Mouse (Mus musculus) liver, postnatal 0 days (tissue): ENCODE measurements around the gene Carm1. TPM values are rescaled to one million over a fixed set of nuclear protein-coding genes. Genes with fewer than 3 reads are reported as not detected.
A peak's percentile ranks its signal among the peaks of the same experiment; 100 is the strongest.

Experiments used
- ATAC-seq: fragments of 200-750 bp; cut with Nextera tagmentation; 2 replicates; pipeline ENCODE4 v1.8.0; 2017; ENCODE audit warnings: mild to moderate bottlenecking, moderate library complexity
- DNase-seq: peaks from one replicate; pipeline ENCODE4 v3.0.0-alpha.2; 2016
- H3K27ac ChIP-seq: fragments of 300-500 bp; sonication (generic); 2 replicates; pipeline ENCODE4 v1.5.1; 2014; ENCODE audit warnings: antibody characterized with exemption, moderate library complexity, mild to moderate bottlenecking, low read depth
- H3K27me3 ChIP-seq: fragments of 300-500 bp; sonication (generic); 2 replicates; pipeline ENCODE4 v1.6.1; 2014; ENCODE audit warnings: low read length, control low read depth, mixed read lengths; ENCODE audit not compliant: insufficient read depth
- H3K36me3 ChIP-seq: fragments of 300-500 bp; sonication (generic); replicated peaks from 2 replicates; pipeline ENCODE4 v1.6.1; 2014; ENCODE audit warnings: mild to moderate bottlenecking, control low read depth, low read length, moderate library complexity, mixed read lengths; ENCODE audit not compliant: insufficient read depth
- H3K4me1 ChIP-seq: fragments of 300-500 bp; sonication (generic); 2 replicates; pipeline ENCODE4 v1.6.1; 2014; ENCODE audit warnings: antibody characterized with exemption, mild to moderate bottlenecking, control low read depth; ENCODE audit not compliant: insufficient read depth
- H3K4me2 ChIP-seq: fragments of 300-500 bp; sonication (generic); 2 replicates; pipeline ENCODE4 v1.6.1; 2014; ENCODE audit warnings: low read depth, mild to moderate bottlenecking, low read length, moderate library complexity, mixed read lengths
- H3K4me3 ChIP-seq: fragments of 300-500 bp; sonication (generic); 2 replicates; pipeline ENCODE4 v1.5.1; 2014; ENCODE audit warnings: low read depth, low read length
- H3K9ac ChIP-seq: fragments of 300-500 bp; sonication (generic); replicated peaks from 2 replicates; pipeline ENCODE4 v1.6.1; 2014; ENCODE audit warnings: mild to moderate bottlenecking, moderate library complexity
- H3K9me3 ChIP-seq: fragments of 300-500 bp; sonication (generic); 2 replicates; pipeline ENCODE4 v1.6.1; 2016; ENCODE audit warnings: mild to moderate bottlenecking, control low read depth, low read length, mixed read lengths
- CTCF ChIP-seq: sonication (generic); IDR thresholded peaks from 2 replicates; pipeline ENCODE4 v1.5.1; 2016; ENCODE audit warnings: antibody characterized with exemption, low read depth
- EP300 ChIP-seq: IDR thresholded peaks from 2 replicates; pipeline ENCODE4 v1.6.1; 2016; ENCODE audit warnings: antibody characterized with exemption, low read depth, mild to moderate bottlenecking
- WGBS: fragments of 180-500 bp; shearing (Covaris S2); extraction: QIAGEN DNeasy Blood & Tissue Kit; methylation state at CpG from one replicate; pipeline ENCODE4 v1.1.7; 2014; ENCODE audit not compliant: insufficient replicate concordance; 5-methylcytosine and 5-hydroxymethylcytosine counted together
- polyA plus RNA-seq: library from polyadenylated mRNA; unstranded; fragments of >200 nt; fragmentation: Nextera tagmentation; extraction: Ambion mirVana; gene quantifications from 2 replicates; pipeline ENCODE4 v1.2.1, GENCODE M21; 2015

The Carm1 gene
- polyA plus RNA-seq, 1 experiment from 2014 or later = 8.6 TPM

- Histone ChIP-seq H3K36me3 (no peaks in the 10 kb centered on the region), H3K4me1 (peaks cover 11% of the 10 kb centered on the region), H3K4me2 (no peak overlapping the region), H3K9ac (no peak overlapping the region), H3K4me3 (no peak overlapping the region), H3K9me3 (no peaks in the 10 kb centered on the region), H3K27ac (no peak overlapping the region), H3K27me3 (no peaks in the 10 kb centered on the region)
- ATAC-seq (no peak), DNase-seq (no peak)
- WGBS = 82% methylated on average over 1 of the region's 1 CpGs
- TF ChIP-seq EP300 (no peak), CTCF (no peak)
These were observed 76.0 kb downstream of the Carm1 start for GRCm38 (mm10) chr9:21622676-21623075.

- WGBS = 78% methylated on average over 9 of the region's 10 CpGs
- TF ChIP-seq EP300 (0 out of 2 replicates have a peak, but pooled peaks have one; percentile 66), CTCF (no peak)
- Histone ChIP-seq H3K36me3 (no peaks in the 10 kb centered on the region), H3K9me3 (no peaks in the 10 kb centered on the region), H3K4me2 (no peak overlapping the region), H3K4me1 (peaks cover 4% of the 10 kb centered on the region; the same call in 1 of the 2 replicates), H3K9ac (no peak overlapping the region), H3K27me3 (no peaks in the 10 kb centered on the region), H3K27ac (peak overlapping the region; percentile 77), H3K4me3 (no peak overlapping the region)
- ATAC-seq (peak; percentile 66), DNase-seq (peak; percentile 31)
These were observed 78.9 kb downstream of the Carm1 start for GRCm38 (mm10) chr9:21625342-21626339.

DNA sequence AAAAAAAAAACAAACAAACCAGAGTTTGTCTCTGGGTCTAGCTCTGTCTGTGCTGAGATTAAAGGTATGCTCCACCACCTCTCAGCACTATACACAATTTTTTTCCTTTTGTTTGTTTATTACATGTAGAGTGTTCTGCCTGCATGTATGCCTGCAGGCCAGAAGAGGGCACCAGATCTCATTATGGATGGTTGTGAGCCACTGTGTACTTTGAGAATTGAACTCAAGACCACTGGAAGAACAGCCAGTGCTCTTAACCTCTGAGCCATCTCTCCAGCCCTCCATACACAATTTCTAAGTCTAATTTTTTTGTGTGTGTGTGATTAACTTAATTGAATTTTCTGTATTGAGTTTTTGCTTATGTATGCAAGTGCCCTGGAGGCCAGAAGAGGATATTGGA is 79.9 kb downstream of the Carm1 start:
- Histone ChIP-seq H3K27ac (peak overlapping the region; percentile 70), H3K4me1 (peaks cover 4% of the 10 kb centered on the region; the same call in 1 of the 2 replicates), H3K4me2 (no peak overlapping the region), H3K9ac (no peak overlapping the region), H3K36me3 (peaks cover 3% of the 10 kb centered on the region; the same call in 1 of the 2 replicates), H3K9me3 (no peaks in the 10 kb centered on the region), H3K27me3 (no peaks in the 10 kb centered on the region), H3K4me3 (0 out of 2 replicates have a peak overlapping the region, but pooled peaks have one; percentile 19)
- TF ChIP-seq CTCF = peak; percentile 76
- TF ChIP-seq EP300 = no peak
- no peak for DNase-seq
- ATAC-seq = no peak

GRCm38 (mm10) chr9:21627145-21627795 is 80.6 kb downstream of the Carm1 start:
- Histone ChIP-seq H3K9ac (no peak overlapping the region), H3K4me2 (no peak overlapping the region), H3K36me3 (peaks cover 3% of the 10 kb centered on the region; the same call in 1 of the 2 replicates), H3K9me3 (no peaks in the 10 kb centered on the region), H3K27ac (peak overlapping the region; percentile 49; the same call in 1 of the 2 replicates), H3K4me1 (peaks cover 4% of the 10 kb centered on the region; the same call in 1 of the 2 replicates), H3K27me3 (no peaks in the 10 kb centered on the region), H3K4me3 (0 out of 2 replicates have a peak overlapping the region, but pooled peaks have one; percentile 7)
- no peak for ATAC-seq
- 62% methylated on average over 5 of the region's 5 CpGs for WGBS
- TF ChIP-seq EP300 (no peak), CTCF (no peak)
- peak; percentile 26 for DNase-seq

- ATAC-seq (no peak), DNase-seq (peak; percentile 53)
- Histone ChIP-seq H3K36me3 (peaks cover 35% of the 10 kb centered on the region), H3K27ac (no peak overlapping the region), H3K27me3 (no peaks in the 10 kb centered on the region), H3K4me3 (no peak overlapping the region), H3K4me2 (no peak overlapping the region), H3K9me3 (no peaks in the 10 kb centered on the region), H3K4me1 (no peaks in the 10 kb centered on the region), H3K9ac (no peak overlapping the region)
- WGBS = 65% methylated on average over 3 of the region's 3 CpGs
- peak; percentile 75 for TF ChIP-seq CTCF
- no peak for TF ChIP-seq EP300
These were observed 84.0 kb downstream of the Carm1 start for GRCm38 (mm10) chr9:21630673-21631072.

GRCm38 (mm10) chr9:21633106-21633505 is 86.4 kb downstream of the Carm1 start:
- H3K36me3 ChIP-seq = peaks cover 58% of the 10 kb centered on the region
- no peak for DNase-seq

More at GRCm38 (mm10) chr9:21633106-21633505, 86.4 kb downstream of the Carm1 start:
- 89% methylated on average over 3 of the region's 3 CpGs for WGBS
- TF ChIP-seq CTCF (no peak), EP300 (no peak)
- no peak overlapping the region for H3K27ac ChIP-seq
- no peak overlapping the region for H3K4me3 ChIP-seq
- no peak overlapping the region for H3K4me2 ChIP-seq
- H3K4me1 ChIP-seq = no peaks in the 10 kb centered on the region
- ATAC-seq = no peak
- no peaks in the 10 kb centered on the region for H3K9me3 ChIP-seq
- no peaks in the 10 kb centered on the region for H3K27me3 ChIP-seq
- no peak overlapping the region for H3K9ac ChIP-seq
